Mouse (Mus musculus) olfactory bulb, adult 2 months (tissue): ENCODE data around the gene Grap2. TPM values are rescaled to one million over a fixed set of nuclear protein-coding genes. Genes with fewer than 3 reads are reported as not detected.

Experiments
- H3K27ac ChIP-seq: fragments of 200-500 bp; 2 replicates; pipeline ENCODE4 v1.5.1; 2012; ENCODE audit warnings: low read depth, low read length; ENCODE audit not compliant: insufficient read depth
- H3K4me1 ChIP-seq: fragments of 200-500 bp; 2 replicates; pipeline ENCODE4 v1.6.1; 2012; ENCODE audit warnings: low read length; ENCODE audit not compliant: control insufficient read depth, insufficient read depth
- H3K4me3 ChIP-seq: fragments of 200-500 bp; 2 replicates; pipeline ENCODE4 v1.5.1; 2012; ENCODE audit warnings: mild to moderate bottlenecking, low read depth, low read length, moderate library complexity; ENCODE audit not compliant: insufficient read depth
- CTCF ChIP-seq: fragments of 200-500 bp; IDR thresholded peaks from 2 replicates; pipeline ENCODE4 v1.5.1; 2012; ENCODE audit warnings: low read depth, mild to moderate bottlenecking, low read length, moderate library complexity; ENCODE audit not compliant: insufficient read depth
- POLR2A ChIP-seq: fragments of 200-500 bp; IDR thresholded peaks from 2 replicates; pipeline ENCODE4 v1.6.1; 2012; ENCODE audit warnings: mild to moderate bottlenecking, low read depth, low read length, moderate library complexity; ENCODE audit not compliant: insufficient read depth
- WGBS: fragments of 180-500 bp; shearing (Covaris S2); methylation state at CpG from one replicate; pipeline ENCODE4 v1.1.7; 2018; 5-methylcytosine and 5-hydroxymethylcytosine counted together
- polyA plus RNA-seq: library from polyadenylated mRNA; stranded (reverse); fragments of >200 nt; gene quantifications from 2 replicates; pipeline ENCODE4 v1.2.4, GENCODE M21; 2012; ENCODE audit warnings: low replicate concordance; ENCODE audit not compliant: missing spikeins, insufficient read depth, insufficient read length

The Grap2 gene
- polyA plus RNA-seq = not detected in 2 replicates

DNA sequence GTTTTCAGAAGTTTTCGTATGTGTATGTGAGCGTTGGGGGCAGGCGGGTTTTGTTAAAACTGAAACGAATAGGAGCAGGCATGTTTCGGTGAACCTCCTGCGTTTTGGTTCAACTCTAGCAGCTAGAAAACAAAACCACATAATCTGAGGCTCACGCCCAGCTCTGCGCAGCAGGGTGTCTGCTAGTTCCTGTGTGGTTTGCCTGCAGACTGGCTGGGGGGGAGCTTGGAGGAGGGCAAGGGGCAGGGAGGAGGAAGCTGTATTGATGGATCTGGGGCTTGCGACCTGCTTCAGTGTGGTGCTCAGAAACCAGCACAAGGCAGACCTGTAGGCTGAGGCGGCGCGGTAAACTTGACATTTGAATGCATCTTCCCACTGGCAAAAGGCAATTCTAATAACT is at the start of gene Grap2:
Gene Grap2, plus strand, starts transcription at position 304 of the 400 bp plus-strand sequence.
- no peak within 1 kb of the TSS for H3K4me3 ChIP-seq
- H3K27ac ChIP-seq = no peak within 1 kb of the TSS
- TF ChIP-seq CTCF = no peak
- no peak for TF ChIP-seq POLR2A
- H3K4me1 ChIP-seq = peaks cover 10% of the 10 kb centered on the region
- 79% methylated on average over 12 of the region's 12 CpGs for WGBS

DNA sequence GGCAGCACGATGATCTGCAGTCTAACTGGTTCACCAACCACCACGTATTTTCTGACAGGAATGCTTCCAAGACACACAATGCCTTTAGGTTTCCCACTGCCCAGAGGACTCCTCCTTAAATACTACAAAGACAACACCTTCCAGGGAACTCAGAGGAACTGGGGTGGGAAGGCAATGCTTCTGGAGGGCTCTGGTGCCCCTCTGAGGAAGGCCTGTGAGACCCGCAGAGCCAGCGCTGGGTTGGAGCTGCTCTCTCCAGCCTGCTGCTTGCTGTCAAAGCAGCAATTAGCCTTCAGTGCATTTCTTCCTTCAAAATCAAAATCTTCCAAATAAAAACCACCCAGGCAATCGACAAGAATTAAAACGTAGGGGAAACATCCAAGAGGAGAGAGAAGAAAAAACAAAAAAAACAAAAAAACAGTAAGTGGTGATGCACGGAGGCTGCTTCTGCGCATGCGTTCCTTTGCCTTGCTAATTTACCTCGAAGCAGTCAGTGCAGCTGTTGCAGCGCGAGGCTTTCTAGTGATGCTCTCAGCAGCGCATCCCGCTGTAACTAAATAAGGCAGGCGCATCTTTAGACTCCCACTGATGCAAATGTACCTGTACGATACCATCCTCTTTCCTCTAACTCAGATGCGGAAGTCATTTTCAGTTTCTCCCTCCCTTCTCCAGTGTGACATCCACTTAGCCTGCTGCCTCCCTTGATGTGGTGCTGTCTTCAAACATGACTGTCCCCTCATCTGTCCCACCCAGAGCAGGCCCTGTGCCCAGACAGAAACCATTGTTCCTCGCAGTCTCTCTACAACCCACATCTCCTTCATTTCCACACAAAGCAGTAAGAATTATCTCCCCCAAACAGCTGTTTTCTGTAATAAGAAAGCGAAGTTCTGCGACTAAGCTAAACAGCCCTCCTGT is 42.2 kb upstream of the Grap2 start:
- Histone ChIP-seq H3K27ac (peak overlapping the region; percentile 92), H3K4me1 (peaks cover 36% of the 10 kb centered on the region), H3K4me3 (no peak overlapping the region)
- no peak for TF ChIP-seq CTCF
- no peak for TF ChIP-seq POLR2A
- 21% methylated on average over 20 of the region's 20 CpGs for WGBS

DNA sequence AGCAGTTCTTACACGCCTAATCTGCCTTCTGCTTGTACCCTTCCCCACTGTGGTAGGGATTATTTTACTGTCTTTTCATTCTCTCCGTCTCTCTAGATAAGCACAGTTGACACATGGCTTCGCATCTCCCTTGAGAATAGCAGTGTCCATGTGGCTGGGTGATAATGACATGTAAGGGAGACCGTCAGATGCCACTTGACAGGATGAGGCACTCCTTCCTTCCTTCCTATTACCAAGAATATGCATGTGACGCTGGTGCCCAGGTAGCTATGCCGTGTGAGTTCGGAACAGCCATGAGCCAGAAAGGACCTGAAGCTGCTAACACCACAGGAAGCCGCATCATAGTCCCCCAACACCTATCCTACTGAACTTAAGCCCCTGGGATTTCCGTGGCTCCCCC is 41.4 kb upstream of the Grap2 start:
- Histone ChIP-seq H3K4me3 (no peak overlapping the region), H3K27ac (no peak overlapping the region; the same call in 1 of the 2 replicates), H3K4me1 (peaks cover 42% of the 10 kb centered on the region)
- WGBS = 76% methylated on average over 9 of the region's 9 CpGs
- no peak for TF ChIP-seq POLR2A
- TF ChIP-seq CTCF = no peak

DNA sequence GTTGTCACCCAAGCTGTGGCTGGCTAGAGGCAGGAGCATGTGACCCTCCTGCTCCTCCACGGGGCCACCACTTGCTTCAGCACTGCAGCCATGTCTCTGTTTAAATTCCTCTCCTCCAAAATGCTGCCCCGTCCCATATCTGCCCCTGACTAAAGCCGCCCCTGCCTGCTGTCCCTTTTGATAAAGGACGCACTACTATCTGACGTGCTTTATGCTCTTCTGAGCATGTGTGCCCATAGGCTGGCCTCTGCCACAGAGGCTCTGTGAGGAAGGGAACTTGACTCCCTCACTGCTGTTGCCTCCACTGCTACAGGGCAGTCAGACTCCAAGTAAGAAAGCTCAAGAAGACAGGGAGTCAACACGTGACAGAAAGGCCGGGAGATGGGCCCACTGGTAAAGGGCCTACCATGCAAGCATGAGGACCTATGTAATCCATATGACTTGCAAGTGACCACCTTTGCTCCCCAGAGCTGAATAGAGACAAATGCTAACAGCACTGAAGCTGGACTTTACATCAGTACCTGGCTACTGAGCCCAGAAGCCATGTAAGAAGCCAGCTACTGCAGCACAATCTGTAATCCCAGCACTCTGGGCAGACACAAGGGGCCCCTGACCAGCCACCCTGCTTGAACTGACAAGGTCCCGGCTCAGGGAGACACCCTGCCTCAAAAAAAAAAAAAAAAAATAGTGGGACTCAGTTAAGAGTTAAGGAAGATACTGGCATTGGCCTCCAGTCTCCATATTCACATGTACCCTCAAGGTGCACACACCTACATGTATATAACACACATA is 39.9 kb upstream of the Grap2 start:
- Histone ChIP-seq H3K27ac (peak overlapping the region; percentile 79), H3K4me3 (no peak overlapping the region), H3K4me1 (peaks cover 52% of the 10 kb centered on the region)
- TF ChIP-seq POLR2A (no peak), CTCF (no peak)
- WGBS = 88% methylated on average over 8 of the region's 8 CpGs

DNA sequence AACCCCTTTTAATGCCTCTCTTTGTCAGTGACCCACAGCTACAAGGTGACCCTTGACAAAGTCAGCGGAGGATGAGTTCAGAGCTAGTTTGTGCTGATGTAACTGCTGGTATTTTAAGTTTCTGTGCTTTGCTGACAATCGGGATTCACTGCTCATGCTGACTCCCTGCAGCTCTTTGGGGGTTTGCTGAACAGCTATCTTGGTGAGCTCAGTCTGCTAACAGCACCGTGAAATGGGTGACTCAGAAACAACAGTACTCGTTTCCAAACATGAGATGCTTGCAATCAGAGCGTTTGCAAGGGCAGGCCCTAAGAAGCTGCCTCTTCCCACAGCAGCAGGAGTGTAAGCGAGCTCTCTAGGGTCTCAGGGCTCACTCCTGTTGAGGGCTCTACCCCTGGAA is 39.1 kb upstream of the Grap2 start:
- Histone ChIP-seq H3K4me3 (no peak overlapping the region), H3K4me1 (peaks cover 53% of the 10 kb centered on the region), H3K27ac (peak overlapping the region; percentile 87)
- 28% methylated on average over 6 of the region's 6 CpGs for WGBS
- TF ChIP-seq POLR2A = no peak
- TF ChIP-seq CTCF = no peak

DNA sequence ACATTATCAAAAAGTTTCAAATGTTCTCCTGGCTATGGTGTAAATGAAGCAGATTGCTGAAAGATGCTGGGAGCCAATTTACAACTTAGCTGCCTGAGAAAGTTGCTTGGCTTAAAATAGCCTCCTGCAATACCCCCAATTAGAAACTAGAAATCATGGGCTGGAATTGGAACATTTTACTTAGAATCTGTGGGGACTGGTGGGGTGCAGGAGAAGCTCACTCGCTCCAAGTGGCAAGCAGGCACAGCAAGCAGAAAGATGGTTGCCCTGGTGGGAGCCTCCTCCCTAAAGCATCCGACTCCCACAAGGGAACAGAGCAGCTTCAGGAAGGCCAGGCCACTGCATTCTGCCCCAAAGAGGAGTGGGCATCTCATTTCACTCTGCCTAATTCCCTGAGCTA is 36.3 kb upstream of the Grap2 start:
- H3K27ac ChIP-seq = peak overlapping the region; percentile 73
- 31% methylated on average over 2 of the region's 2 CpGs for WGBS
- TF ChIP-seq CTCF (no peak), POLR2A (no peak)
- no peak overlapping the region for H3K4me3 ChIP-seq
- peaks cover 41% of the 10 kb centered on the region for H3K4me1 ChIP-seq

DNA sequence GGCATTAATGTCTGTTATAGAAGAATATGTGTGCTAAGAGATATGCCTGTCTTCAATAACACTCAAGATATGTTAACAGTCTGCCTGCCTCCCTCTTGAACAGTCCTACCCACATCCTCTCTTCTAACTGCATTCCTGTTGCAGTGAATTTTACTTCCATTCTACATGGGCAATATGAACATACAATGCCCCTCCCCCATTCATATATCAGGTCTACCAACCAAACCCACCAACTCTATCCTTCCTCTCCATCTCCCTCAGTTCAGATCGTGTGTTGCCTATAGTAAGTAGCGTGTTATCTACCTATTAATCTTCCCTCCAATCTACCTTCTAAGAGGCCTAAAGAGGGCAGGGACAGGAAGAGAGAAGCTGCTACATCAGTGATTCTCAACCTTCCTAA is 34.3 kb upstream of the Grap2 start:
- Histone ChIP-seq H3K4me1 (peaks cover 29% of the 10 kb centered on the region), H3K27ac (no peak overlapping the region), H3K4me3 (no peak overlapping the region)
- no peak for TF ChIP-seq CTCF
- no peak for TF ChIP-seq POLR2A
- 92% methylated on average over 2 of the region's 2 CpGs for WGBS

DNA sequence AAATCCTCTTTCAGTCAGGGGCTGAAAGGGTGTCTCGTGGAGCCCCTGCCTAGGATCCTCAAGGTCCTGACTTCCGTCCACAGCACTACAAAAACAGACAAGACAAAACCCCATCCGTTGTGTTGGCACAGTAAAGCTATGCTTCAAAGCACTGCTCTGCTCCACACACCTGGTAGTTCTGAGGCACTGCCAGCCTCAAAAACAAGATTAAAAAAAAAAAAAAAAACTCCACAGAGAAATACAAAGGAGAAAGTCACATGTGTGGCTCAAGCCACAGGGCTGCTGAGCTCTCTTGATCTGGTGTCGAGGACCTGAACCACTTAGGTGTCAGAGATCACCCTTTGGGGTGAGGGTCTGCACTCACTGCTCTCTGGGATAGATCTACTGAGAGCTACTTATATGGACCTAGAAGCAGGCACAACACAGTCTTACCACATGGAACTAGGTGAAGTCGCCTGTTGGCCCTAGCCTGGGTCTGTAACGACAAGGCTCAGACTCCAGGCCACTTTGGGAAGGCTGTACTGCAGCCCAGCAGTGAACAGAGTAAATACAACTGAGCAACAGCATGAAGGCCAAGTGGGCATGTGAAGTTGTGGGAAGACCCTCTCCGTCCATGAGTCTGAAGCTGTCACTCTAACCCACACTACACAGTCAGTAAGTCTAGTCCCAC is 33.6 kb upstream of the Grap2 start:
- no peak overlapping the region for H3K4me3 ChIP-seq
- TF ChIP-seq POLR2A = no peak
- no peak for TF ChIP-seq CTCF
- peak overlapping the region; percentile 40; the same call in 1 of the 2 replicates for H3K27ac ChIP-seq
- H3K4me1 ChIP-seq = peaks cover 24% of the 10 kb centered on the region
- 82% methylated on average over 7 of the region's 7 CpGs for WGBS
